8 mouse cellular contexts compared by ENCODE assay signal in genomic region chr7:141391625-141392551, GRCm38 (mm10). TPM values are rescaled to one million over a fixed set of nuclear protein-coding genes. Genes with fewer than 3 reads are reported as not detected.
DNase-seq lines count a peak whose midpoint lies in the region; ATAC-seq lines count a peak whose summit lies in the region.

TSS of gene Taldo1 (plus strand) at chr7:141392199.

- peak within 1 kb of the TSS; percentile 81 for H3K27ac ChIP-seq in brown adipose tissue, adult 24 weeks (replicated peaks; ENCODE audit: low read depth, low read length)
- H3K27ac ChIP-seq in heart, embryonic 14.5 days (replicated peaks in 1 of 2; ENCODE audit: control insufficient read depth in 1 of 2, insufficient read depth in 1 of 2, low read depth in 2 of 2, low read length in 2 of 2), result peak within 1 kb of the TSS; percentile 56 to 69
- peak within 1 kb of the TSS; percentile 98 for H3K27ac ChIP-seq in liver, embryonic 13.5 days
- peak within 1 kb of the TSS; percentile 80 for H3K27ac ChIP-seq in stomach, embryonic 16.5 days (ENCODE audit: low read length)

- H3K27me3 ChIP-seq in heart, embryonic 14.5 days (ENCODE audit: control insufficient read depth, insufficient read depth, low read length), result no peaks in the 10 kb centered on the region
- no peaks in the 10 kb centered on the region for H3K27me3 ChIP-seq in liver, embryonic 13.5 days
- no peaks in the 10 kb centered on the region for H3K27me3 ChIP-seq in stomach, embryonic 16.5 days (ENCODE audit: control insufficient read depth, insufficient read depth, low read length)

- peak within 1 kb of the TSS; percentile 78 for H3K4me3 ChIP-seq in brown adipose tissue, adult 24 weeks (ENCODE audit: insufficient read depth, low read depth, low read length)
- peak within 1 kb of the TSS; percentile 79 to 90 for H3K4me3 ChIP-seq in heart, embryonic 14.5 days (ENCODE audit: control insufficient read depth in 1 of 2, insufficient read depth in 1 of 2, low read depth in 1 of 2, low read length in 2 of 2)
- H3K4me3 ChIP-seq in liver, embryonic 13.5 days (replicated peaks), result peak within 1 kb of the TSS; percentile 79
- H3K4me3 ChIP-seq in stomach, embryonic 16.5 days (replicated peaks; ENCODE audit: low read length), result peak within 1 kb of the TSS; percentile 86

- H3K9ac ChIP-seq in heart, embryonic 14.5 days (ENCODE audit: low read length), result peak within 1 kb of the TSS; percentile 84
- H3K9ac ChIP-seq in liver, embryonic 13.5 days, result peak within 1 kb of the TSS; percentile 86
- H3K9ac ChIP-seq in stomach, embryonic 16.5 days (ENCODE audit: low read length), result peak within 1 kb of the TSS; percentile 82

- DNase-seq in CD4-positive helper T cell, adult 2 months (ENCODE audit: low read depth, low spot score), result peak; percentile 94
- DNase-seq in fibroblast of lung, adult 2 months (ENCODE audit: low read depth), result peak; percentile 78
- peak; percentile 98 for DNase-seq in kidney, postnatal 14 days
- peak; percentile 97 for DNase-seq in liver, embryonic 13.5 days
- peak; percentile 97 for DNase-seq in neural tube, embryonic 10.5 days (ENCODE audit: extremely low spot score, low spot score)

- under 1% methylated on average over 57 of the region's 57 CpGs for WGBS in heart, embryonic 14.5 days
- WGBS in liver, embryonic 13.5 days (ENCODE audit: insufficient replicate concordance), result under 1% methylated on average over 57 of the region's 57 CpGs
- under 1% methylated on average over 57 of the region's 57 CpGs for WGBS in stomach, embryonic 16.5 days

- peak within 1 kb of the TSS; percentile 98 for H3K4me2 ChIP-seq in heart, embryonic 14.5 days (ENCODE audit: low read length)
- peak within 1 kb of the TSS; percentile 93 for H3K4me2 ChIP-seq in liver, embryonic 13.5 days
- H3K4me2 ChIP-seq in stomach, embryonic 16.5 days (ENCODE audit: low read depth, low read length), result peak within 1 kb of the TSS; percentile 98

- H3K4me1 ChIP-seq in brown adipose tissue, adult 24 weeks (ENCODE audit: control insufficient read depth, insufficient read depth, insufficient read length, low read length), result no peaks in the 10 kb centered on the region
- H3K4me1 ChIP-seq in heart, embryonic 14.5 days (ENCODE audit: control insufficient read depth in 2 of 2, insufficient read depth in 2 of 2, low read length in 2 of 2), result peaks cover 10 to 12% of the 10 kb centered on the region in 2 experiments
- H3K4me1 ChIP-seq in liver, embryonic 13.5 days (replicated peaks), result peaks cover 81% of the 10 kb centered on the region
- peaks cover 14% of the 10 kb centered on the region for H3K4me1 ChIP-seq in stomach, embryonic 16.5 days (ENCODE audit: control insufficient read depth, insufficient read depth, low read length)

- H3K36me3 ChIP-seq in heart, embryonic 14.5 days (ENCODE audit: control insufficient read depth, insufficient read depth, low read length), result peaks cover 15% of the 10 kb centered on the region
- H3K36me3 ChIP-seq in liver, embryonic 13.5 days, result peaks cover 17% of the 10 kb centered on the region
- 0 out of 2 replicates have a peak, but pooled peaks cover 6% of the 10 kb centered on the region for H3K36me3 ChIP-seq in stomach, embryonic 16.5 days (ENCODE audit: control insufficient read depth, insufficient read depth, low read length)

- H3K9me3 ChIP-seq in heart, embryonic 14.5 days (ENCODE audit: control insufficient read depth, low read length), result no peaks in the 10 kb centered on the region
- no peaks in the 10 kb centered on the region for H3K9me3 ChIP-seq in liver, embryonic 13.5 days (replicated peaks)
- H3K9me3 ChIP-seq in stomach, embryonic 16.5 days (replicated peaks; ENCODE audit: control insufficient read depth, low read length), result no peaks in the 10 kb centered on the region

- ATAC-seq in heart, embryonic 14.5 days (ENCODE audit: insufficient number of reproducible peaks, insufficient read depth, low FRiP score, low read depth), result peak; percentile 93
- ATAC-seq in liver, embryonic 13.5 days (ENCODE audit: low read depth), result peak; percentile 77
- peak; percentile 96 for ATAC-seq in stomach, embryonic 16.5 days (ENCODE audit: insufficient read depth, low FRiP score)

RNA-seq across cellular contexts. Expression of gene Taldo1, which starts in this region (rescaled TPM):
- 1,487 and 1,572 TPM in 2 replicates for polyA plus RNA-seq in brown adipose tissue, adult 24 weeks (2012; ENCODE audit: insufficient read depth, insufficient read length, missing spikeins)
- 216 and 221 TPM in 2 replicates for polyA plus RNA-seq in heart, embryonic 14.5 days (2014; fragmentation: Nextera tagmentation; extraction: Ambion mirVana)
- polyA plus RNA-seq in liver, embryonic 13.5 days (2015; fragmentation: Nextera tagmentation; extraction: Ambion mirVana), result 518 and 542 TPM in 2 replicates
- 399 and 400 TPM in 2 replicates for polyA plus RNA-seq in stomach, embryonic 16.5 days (2015; fragmentation: Nextera tagmentation; extraction: Ambion mirVana)

Comparison
In these comparisons a context has a peak if more than half of its experiments do, and no peak if none do; other contexts are left out.
1. Peak in every context shown above with its lines: DNase-seq, ATAC-seq, H3K4me3 ChIP-seq and H3K27ac ChIP-seq.